Mouse (Mus musculus): Measurements from ENCODE around the gene Itsn1.
A peak's percentile ranks its signal among the peaks of the same experiment; 100 is the strongest.

The Itsn1 gene

GRCm38 (mm10) chr16:91868943-91869911 lies 140.1 kb downstream of the Itsn1 start:
- no peak for DNase-seq (ENCODE audit: low read depth, low spot score)

- no peak for DNase-seq (ENCODE audit: low read depth, low spot score)
These were observed 141.1 kb downstream of the Itsn1 start for GRCm38 (mm10) chr16:91870158-91870582.

- no peak for DNase-seq (ENCODE audit: low read depth, low spot score)
These were observed 142.1 kb downstream of the Itsn1 start for GRCm38 (mm10) chr16:91871188-91871587.

- DNase-seq (ENCODE audit: low read depth, low spot score): no peak
These were observed 144.6 kb downstream of the Itsn1 start for GRCm38 (mm10) chr16:91873695-91874094.

GRCm38 (mm10) chr16:91875567-91876344 lies 146.7 kb downstream of the Itsn1 start:
- DNase-seq (ENCODE audit: low read depth, low spot score): no peak

GRCm38 (mm10) chr16:91876457-91876856 lies 147.4 kb downstream of the Itsn1 start:
- DNase-seq (ENCODE audit: low read depth, low spot score): no peak

GRCm38 (mm10) chr16:91879101-91879500 lies 150.0 kb downstream of the Itsn1 start:
- no peak for DNase-seq (ENCODE audit: low read depth, low spot score)

- DNase-seq (ENCODE audit: low read depth, low spot score): no peak
These were observed 152.0 kb downstream of the Itsn1 start for GRCm38 (mm10) chr16:91880869-91881767.

- no peak for DNase-seq (ENCODE audit: low read depth, low spot score)
These were observed 153.2 kb downstream of the Itsn1 start for GRCm38 (mm10) chr16:91882168-91882859.

- no peak for DNase-seq (ENCODE audit: low read depth, low spot score)
These were observed 154.6 kb downstream of the Itsn1 start for GRCm38 (mm10) chr16:91883636-91884035.

GRCm38 (mm10) chr16:91884196-91884595 lies 155.1 kb downstream of the Itsn1 start:
- peak; percentile 87 for DNase-seq (ENCODE audit: low read depth, low spot score)

GRCm38 (mm10) chr16:91885389-91886122 lies 156.5 kb downstream of the Itsn1 start:
- DNase-seq (ENCODE audit: low read depth, low spot score): peak; percentile 81

GRCm38 (mm10) chr16:91888368-91888767 lies 159.3 kb downstream of the Itsn1 start:
- DNase-seq (ENCODE audit: low read depth, low spot score): no peak

- DNase-seq (ENCODE audit: low read depth, low spot score): no peak
These were observed 160.8 kb downstream of the Itsn1 start for GRCm38 (mm10) chr16:91889831-91890230.

GRCm38 (mm10) chr16:91891218-91891617 lies 162.1 kb downstream of the Itsn1 start:
- peak; percentile 68 for DNase-seq (ENCODE audit: low read depth, low spot score)

GRCm38 (mm10) chr16:91896426-91896830 lies 167.3 kb downstream of the Itsn1 start:
- no peak for DNase-seq (ENCODE audit: low read depth, low spot score)

- no peak for DNase-seq (ENCODE audit: low read depth, low spot score)
These were observed 170.1 kb downstream of the Itsn1 start for GRCm38 (mm10) chr16:91898850-91899848.

- no peak for DNase-seq (ENCODE audit: low read depth, low spot score)
These were observed 171.2 kb downstream of the Itsn1 start for GRCm38 (mm10) chr16:91900274-91900673.
